Mouse (Mus musculus) cortical plate, adult 2 months (tissue): ENCODE data around the gene Tmem102.

Experiments used
- CTCF ChIP-seq: fragments of 200-500 bp; IDR thresholded peaks from 2 replicates; pipeline ENCODE4 v1.5.1; 2011; ENCODE audit warnings: mild to moderate bottlenecking, control low read depth, low read length; ENCODE audit not compliant: insufficient read depth; ENCODE audit errors: extremely low read depth
- POLR2A ChIP-seq: fragments of 200-500 bp; IDR thresholded peaks from 2 replicates; pipeline ENCODE4 v1.6.1; 2011; ENCODE audit warnings: mild to moderate bottlenecking, low read length, control low read depth; ENCODE audit not compliant: insufficient read depth; ENCODE audit errors: extremely low read depth

DNA sequence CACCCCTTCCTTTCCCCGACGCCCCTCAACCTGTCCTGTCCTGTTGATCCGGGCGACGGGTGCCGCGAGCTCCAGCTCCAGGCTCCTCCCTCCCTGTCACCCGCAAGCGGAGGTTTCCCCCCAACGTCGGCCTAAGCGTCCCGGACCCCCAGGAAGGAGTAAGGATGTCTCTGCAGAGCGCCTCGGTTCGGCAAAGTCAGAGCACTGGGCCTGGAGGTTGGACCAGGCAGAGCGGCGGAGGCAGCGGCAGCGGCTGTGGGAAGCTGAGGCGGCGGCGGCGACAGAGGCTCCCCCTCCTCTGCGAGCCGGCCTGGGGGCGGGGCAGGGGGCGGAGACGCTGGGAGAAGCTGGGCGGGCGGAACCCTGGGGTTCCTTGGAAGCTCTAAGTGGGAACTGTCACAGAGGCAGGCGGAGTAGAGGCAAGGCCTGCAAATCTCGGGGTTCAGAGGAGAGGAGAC is 2.7 kb downstream of the Tmem102 start:
- TF ChIP-seq POLR2A (no peak), CTCF (no peak)
